Mouse (Mus musculus): ENCODE measurements at regions not wholly inside any gene's neighbourhood (a gene's known extent, or its start where the extent isn't known, plus 50 kb on each side); places are given as distances from the start of the nearest gene placed in this dataset.

- in situ Hi-C loops (cut with MboI, MseI) = no loop called here
Measured at GRCm38 (mm10) chr9:61130877-61131276, 241.3 kb upstream of the Tle3 start.

GRCm38 (mm10) chr9:61135263-61135882, 236.8 kb upstream of the Tle3 start:
- in situ Hi-C loops (cut with MboI, MseI) = no loop called here

GRCm38 (mm10) chr9:61135917-61136316, 236.2 kb upstream of the Tle3 start:
- in situ Hi-C loops (cut with MboI, MseI) = no loop called here

- in situ Hi-C loops (cut with MboI, MseI) = no loop called here
Measured at GRCm38 (mm10) chr9:61138741-61139368, 233.3 kb upstream of the Tle3 start.

- in situ Hi-C loops (cut with MboI, MseI) = no loop called here
Measured at GRCm38 (mm10) chr9:61143101-61143500, 229.1 kb upstream of the Tle3 start.

- in situ Hi-C loops (cut with MboI, MseI) = no loop called here
Measured at GRCm38 (mm10) chr9:61144685-61145318, 227.4 kb upstream of the Tle3 start.

GRCm38 (mm10) chr9:61145738-61146137, 226.4 kb upstream of the Tle3 start:
- in situ Hi-C loops (cut with MboI, MseI) = no loop called here

- in situ Hi-C loops (cut with MboI, MseI) = no loop called here
Measured at GRCm38 (mm10) chr9:61151201-61151600, 221.0 kb upstream of the Tle3 start.

- in situ Hi-C loops (cut with MboI, MseI) = no loop called here
Measured at GRCm38 (mm10) chr9:61151901-61152337, 220.2 kb upstream of the Tle3 start.

GRCm38 (mm10) chr9:61154721-61155120, 217.4 kb upstream of the Tle3 start:
- in situ Hi-C loops (cut with MboI, MseI) = no loop called here

GRCm38 (mm10) chr9:61155851-61156250, 216.3 kb upstream of the Tle3 start:
- in situ Hi-C loops (cut with MboI, MseI) = no loop called here

GRCm38 (mm10) chr9:61158192-61158770, 213.9 kb upstream of the Tle3 start:
- in situ Hi-C loops (cut with MboI, MseI) = no loop called here

GRCm38 (mm10) chr9:61159159-61159558, 213.0 kb upstream of the Tle3 start:
- in situ Hi-C loops (cut with MboI, MseI) = no loop called here

GRCm38 (mm10) chr9:61159616-61160015, 212.6 kb upstream of the Tle3 start:
- in situ Hi-C loops (cut with MboI, MseI) = no loop called here

- in situ Hi-C loops (cut with MboI, MseI) = no loop called here
Measured at GRCm38 (mm10) chr9:61162884-61163283, 209.3 kb upstream of the Tle3 start.

GRCm38 (mm10) chr9:61163671-61164288, 208.4 kb upstream of the Tle3 start:
- in situ Hi-C loops (cut with MboI, MseI) = no loop called here

- in situ Hi-C loops (cut with MboI, MseI) = no loop called here
Measured at GRCm38 (mm10) chr9:61164501-61165251, 207.5 kb upstream of the Tle3 start.

- in situ Hi-C loops (cut with MboI, MseI) = no loop called here
Measured at GRCm38 (mm10) chr9:61166115-61166514, 206.1 kb upstream of the Tle3 start.

- in situ Hi-C loops (cut with MboI, MseI) = no loop called here
Measured at GRCm38 (mm10) chr9:61167097-61167842, 204.9 kb upstream of the Tle3 start.

- in situ Hi-C loops (cut with MboI, MseI) = no loop called here
Measured at GRCm38 (mm10) chr9:61168931-61169330, 203.2 kb upstream of the Tle3 start.
